Mouse (Mus musculus) embryonic facial prominence, embryonic 15.5 days (tissue): Measurements from ENCODE around the gene Hyal2. TPM values are rescaled to one million over a fixed set of nuclear protein-coding genes. Genes with fewer than 3 reads are reported as not detected.
"Not testable (repeated sequence)": the region's sequence is repeated elsewhere in the genome, so short reads cannot be mapped to it uniquely, and the experiment has no call there.

Source experiments
- ATAC-seq: fragments of 200-750 bp; cut with Nextera tagmentation; 2 replicates; pipeline ENCODE4 v1.8.0; 2017; ENCODE audit warnings: low read depth, moderate TSS enrichment; ENCODE audit not compliant: insufficient number of reproducible peaks, low FRiP score, low TSS enrichment
- H3K27ac ChIP-seq: fragments of 300-500 bp; sonication (generic); replicated peaks from 2 replicates; pipeline ENCODE4 v1.5.1; 2015; ENCODE audit warnings: mild to moderate bottlenecking, inconsistent platforms
- H3K27me3 ChIP-seq: fragments of 300-500 bp; sonication (generic); 2 replicates; pipeline ENCODE4 v1.6.1; 2015; ENCODE audit warnings: inconsistent platforms
- H3K36me3 ChIP-seq: fragments of 300-500 bp; sonication (generic); 2 replicates; pipeline ENCODE4 v1.6.1; 2015; ENCODE audit warnings: mild to moderate bottlenecking, inconsistent platforms
- H3K4me1 ChIP-seq: fragments of 300-500 bp; sonication (generic); 2 replicates; pipeline ENCODE4 v1.6.1; 2015; ENCODE audit warnings: inconsistent platforms
- H3K4me2 ChIP-seq: fragments of 300-500 bp; sonication (generic); replicated peaks from 2 replicates; pipeline ENCODE4 v1.6.1; 2015; ENCODE audit warnings: mild to moderate bottlenecking, inconsistent platforms
- H3K4me3 ChIP-seq: fragments of 300-500 bp; sonication (generic); replicated peaks from 2 replicates; pipeline ENCODE4 v1.5.1; 2015; ENCODE audit warnings: mild to moderate bottlenecking, inconsistent platforms
- H3K9ac ChIP-seq: fragments of 300-500 bp; sonication (generic); 2 replicates; pipeline ENCODE4 v1.6.1; 2015; ENCODE audit warnings: inconsistent platforms
- H3K9me3 ChIP-seq: fragments of 300-500 bp; sonication (generic); replicated peaks from 2 replicates; pipeline ENCODE4 v1.6.1; 2016; ENCODE audit warnings: inconsistent platforms
- WGBS: fragments of 180-500 bp; shearing (Covaris S2); methylation state at CpG from one replicate; pipeline ENCODE4 v1.1.7; 2015; 5-methylcytosine and 5-hydroxymethylcytosine counted together
- polyA plus RNA-seq: library from polyadenylated mRNA; unstranded; fragments of >200 nt; fragmentation: Nextera tagmentation; extraction: Ambion mirVana; gene quantifications from 2 replicates; pipeline ENCODE4 v1.2.1, GENCODE M21; 2015

Gene Hyal2
- polyA plus RNA-seq, 1 experiment from 2014 or later, result 98.4 TPM

DNA sequence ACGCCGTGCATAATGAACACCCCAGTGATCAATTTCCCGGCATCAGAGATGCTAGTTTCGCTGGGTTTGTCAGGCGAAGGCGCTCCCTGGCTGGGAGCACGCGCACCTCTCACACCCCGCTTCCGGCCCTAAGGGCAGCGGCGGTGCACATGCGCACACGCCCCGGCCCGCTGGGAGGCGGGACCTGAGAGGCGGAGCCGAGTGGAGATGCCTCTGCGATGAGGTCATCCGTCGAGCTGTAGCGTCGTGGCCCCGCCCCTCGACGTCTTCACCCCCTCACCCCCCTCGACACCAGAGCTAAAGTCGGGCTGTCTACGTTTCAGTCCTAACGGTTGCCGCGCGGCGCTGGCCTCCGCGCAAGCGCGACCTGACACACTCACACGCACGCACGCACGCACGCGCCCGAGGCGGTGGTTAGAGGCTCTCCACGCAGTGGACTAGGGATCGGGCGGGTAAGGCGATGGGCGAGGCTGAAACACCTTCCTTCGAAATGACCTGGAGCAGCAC lies 13.4 kb upstream of the Hyal2 start:
- WGBS, result under 1% methylated on average over 53 of the region's 53 CpGs
- Histone ChIP-seq H3K36me3 (peaks cover 26% of the 10 kb centered on the region), H3K27me3 (no peaks in the 10 kb centered on the region), H3K9ac (peak overlapping the region; percentile 71), H3K4me3 (peak overlapping the region; percentile 83), H3K4me1 (peaks cover 68% of the 10 kb centered on the region), H3K9me3 (no peaks in the 10 kb centered on the region), H3K4me2 (peak overlapping the region; percentile 92), H3K27ac (peak overlapping the region; percentile 97)
- ATAC-seq, result peak; percentile 92

DNA sequence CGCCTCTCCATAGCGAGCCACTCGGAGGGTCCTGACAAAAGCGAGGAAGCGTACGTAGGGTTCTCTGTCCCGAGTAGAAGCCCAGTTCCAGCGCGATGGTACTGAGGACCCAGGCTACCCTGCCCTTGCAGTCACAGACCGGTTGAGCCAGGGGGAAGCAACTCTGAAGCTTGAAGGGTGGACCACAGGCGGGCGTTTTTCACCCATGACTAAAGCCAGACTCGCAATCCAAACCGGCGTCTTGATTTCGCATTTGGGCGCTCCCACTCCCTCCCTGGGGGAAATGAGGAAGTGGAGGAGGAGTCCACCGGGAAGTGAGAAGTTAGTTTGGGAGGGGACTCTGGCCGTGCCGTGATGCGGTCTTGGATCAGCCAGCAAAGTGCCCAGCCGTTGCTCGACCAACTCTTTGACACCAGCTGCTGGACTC lies 12.7 kb upstream of the Hyal2 start:
- no peaks in the 10 kb centered on the region for H3K9me3 ChIP-seq
- H3K4me1 ChIP-seq, result peaks cover 64% of the 10 kb centered on the region
- ATAC-seq, result no peak; the same call in 1 of the 2 replicates
- peak overlapping the region; percentile 97 for H3K27ac ChIP-seq
- H3K4me3 ChIP-seq, result peak overlapping the region; percentile 83
- H3K27me3 ChIP-seq, result no peaks in the 10 kb centered on the region
- peak overlapping the region; percentile 71 for H3K9ac ChIP-seq
- peaks cover 32% of the 10 kb centered on the region for H3K36me3 ChIP-seq
- WGBS, result under 1% methylated on average over 23 of the region's 23 CpGs
- H3K4me2 ChIP-seq, result peak overlapping the region; percentile 92

DNA sequence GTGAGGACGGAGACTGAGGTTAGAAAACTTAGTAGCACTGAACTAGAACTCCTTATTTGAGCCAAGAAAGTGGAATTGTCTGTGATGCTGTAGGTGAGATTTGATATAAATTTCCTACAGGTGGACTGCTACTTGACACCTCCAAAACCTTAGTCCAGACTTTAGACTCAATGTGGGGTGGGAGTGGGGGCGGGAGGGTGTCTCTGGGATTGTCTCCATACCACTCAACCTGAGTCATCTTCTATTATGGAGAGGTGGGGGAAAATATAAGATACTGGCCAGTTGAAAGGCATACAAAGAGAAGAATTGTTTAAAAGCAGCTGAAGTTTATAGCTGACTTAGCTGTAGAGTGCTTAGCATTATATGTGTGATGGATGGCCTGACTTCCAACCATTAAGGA lies 12.0 kb upstream of the Hyal2 start:
- Histone ChIP-seq H3K36me3 (peaks cover 38% of the 10 kb centered on the region), H3K27ac (peak overlapping the region; percentile 97), H3K9ac (peak overlapping the region; percentile 71), H3K9me3 (no peaks in the 10 kb centered on the region), H3K4me2 (peak overlapping the region; percentile 92), H3K4me3 (peak overlapping the region; percentile 83), H3K4me1 (peaks cover 58% of the 10 kb centered on the region), H3K27me3 (no peaks in the 10 kb centered on the region)
- 28% methylated on average over 2 of the region's 2 CpGs for WGBS
- no peak for ATAC-seq

DNA sequence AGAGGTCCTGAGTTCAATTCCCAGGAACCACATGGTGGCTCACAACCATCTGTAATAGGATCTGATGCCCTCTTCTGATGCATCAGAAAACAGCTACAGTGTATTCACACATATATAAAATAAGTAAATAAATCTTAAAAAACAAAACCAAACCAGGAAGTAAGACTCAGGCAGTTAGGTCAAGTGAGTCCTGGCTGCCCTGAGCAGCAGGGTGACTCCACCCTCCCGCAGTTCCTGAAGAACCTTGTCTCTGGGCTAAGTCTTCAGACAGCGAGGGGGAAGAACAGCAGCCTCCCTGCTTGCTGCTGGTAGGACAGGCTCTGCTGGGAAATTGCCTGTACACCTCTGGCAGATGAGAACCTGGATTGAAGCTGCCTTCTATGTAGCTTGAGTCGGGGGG lies 11.4 kb upstream of the Hyal2 start:
- H3K4me3 ChIP-seq, result peak overlapping the region; percentile 83
- H3K4me1 ChIP-seq, result peaks cover 51% of the 10 kb centered on the region
- no peak for ATAC-seq
- H3K27me3 ChIP-seq, result no peaks in the 10 kb centered on the region
- 0 out of 2 replicates have a peak overlapping the region, but pooled peaks have one; percentile 5 for H3K27ac ChIP-seq
- 62% methylated on average over 3 of the region's 3 CpGs for WGBS
- no peaks in the 10 kb centered on the region for H3K9me3 ChIP-seq
- peaks cover 45% of the 10 kb centered on the region for H3K36me3 ChIP-seq
- peak overlapping the region; percentile 92 for H3K4me2 ChIP-seq
- 0 out of 2 replicates have a peak overlapping the region, but pooled peaks have one; percentile 71 for H3K9ac ChIP-seq

DNA sequence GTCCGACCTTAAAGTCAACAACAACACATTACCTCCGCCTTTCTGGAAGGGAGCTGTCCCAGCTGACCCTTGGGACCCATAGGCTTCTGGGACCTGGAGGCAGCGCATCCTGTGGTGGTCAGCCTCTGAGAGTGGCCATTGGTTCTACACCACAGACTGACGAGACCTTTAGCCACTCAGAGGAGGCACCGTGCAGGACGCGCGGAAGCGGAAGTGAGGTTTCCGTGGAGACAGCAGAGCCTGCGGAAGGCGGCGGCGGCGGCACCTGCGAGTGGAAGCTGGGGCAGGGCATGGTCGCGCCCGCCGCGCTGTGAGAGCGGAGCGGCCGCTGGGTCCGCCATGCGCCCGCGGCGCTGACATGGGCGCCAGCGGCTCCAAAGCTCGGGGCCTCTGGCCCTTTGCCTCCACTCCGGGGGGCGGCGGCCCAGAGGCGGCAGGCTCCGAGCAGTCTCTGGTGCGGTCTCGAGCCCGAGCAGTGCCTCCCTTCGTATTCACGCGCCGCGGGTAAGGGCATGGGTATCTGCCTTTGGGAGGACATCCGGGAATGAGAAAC lies 4.6 kb upstream of the Hyal2 start, which contains the start of gene Tusc2:
Gene Tusc2 (plus strand): TSS at position 227 of the 553 bp plus-strand sequence.
- Histone ChIP-seq H3K36me3 (peaks cover 55% of the 10 kb centered on the region), H3K27me3 (no peaks in the 10 kb centered on the region), H3K9ac (peak within 1 kb of the TSS; percentile 75), H3K4me3 (peak within 1 kb of the TSS; percentile 92), H3K4me1 (peaks cover 40% of the 10 kb centered on the region), H3K4me2 (peak within 1 kb of the TSS; percentile 82), H3K9me3 (no peaks in the 10 kb centered on the region), H3K27ac (peak within 1 kb of the TSS; percentile 79)
- ATAC-seq, result peak; percentile 91
- WGBS, result 1% methylated on average over 46 of the region's 46 CpGs

DNA sequence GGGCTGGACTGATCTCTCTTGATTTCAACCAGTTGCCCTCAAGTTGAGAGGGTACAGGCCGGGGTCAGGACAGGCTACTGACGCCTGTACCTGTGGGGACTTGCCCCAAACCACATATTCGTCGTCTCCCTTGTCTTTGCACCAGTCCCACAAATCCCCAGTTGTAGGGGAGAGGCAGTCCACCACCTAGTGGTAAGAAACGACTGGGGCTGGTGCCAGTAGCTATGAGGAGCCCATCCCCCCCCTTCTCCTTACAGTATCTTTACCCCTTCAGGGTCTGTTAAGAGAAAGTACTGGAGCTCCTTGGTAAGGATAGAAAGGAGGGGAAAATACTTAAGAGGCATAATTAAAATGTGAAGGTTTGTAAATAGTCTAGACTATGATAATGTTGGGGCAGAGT lies 2.2 kb upstream of the Hyal2 start:
- H3K27ac ChIP-seq, result peak overlapping the region; percentile 31; the same call in 1 of the 2 replicates
- not testable (repeated sequence) for H3K27me3 ChIP-seq, ATAC-seq, H3K9me3 ChIP-seq, H3K9ac ChIP-seq, H3K4me2 ChIP-seq, H3K4me3 ChIP-seq
- H3K4me1 ChIP-seq, result peaks cover 51% of the 10 kb centered on the region
- 35% methylated on average over 5 of the region's 5 CpGs for WGBS
- peaks cover 31% of the 10 kb centered on the region for H3K36me3 ChIP-seq

DNA sequence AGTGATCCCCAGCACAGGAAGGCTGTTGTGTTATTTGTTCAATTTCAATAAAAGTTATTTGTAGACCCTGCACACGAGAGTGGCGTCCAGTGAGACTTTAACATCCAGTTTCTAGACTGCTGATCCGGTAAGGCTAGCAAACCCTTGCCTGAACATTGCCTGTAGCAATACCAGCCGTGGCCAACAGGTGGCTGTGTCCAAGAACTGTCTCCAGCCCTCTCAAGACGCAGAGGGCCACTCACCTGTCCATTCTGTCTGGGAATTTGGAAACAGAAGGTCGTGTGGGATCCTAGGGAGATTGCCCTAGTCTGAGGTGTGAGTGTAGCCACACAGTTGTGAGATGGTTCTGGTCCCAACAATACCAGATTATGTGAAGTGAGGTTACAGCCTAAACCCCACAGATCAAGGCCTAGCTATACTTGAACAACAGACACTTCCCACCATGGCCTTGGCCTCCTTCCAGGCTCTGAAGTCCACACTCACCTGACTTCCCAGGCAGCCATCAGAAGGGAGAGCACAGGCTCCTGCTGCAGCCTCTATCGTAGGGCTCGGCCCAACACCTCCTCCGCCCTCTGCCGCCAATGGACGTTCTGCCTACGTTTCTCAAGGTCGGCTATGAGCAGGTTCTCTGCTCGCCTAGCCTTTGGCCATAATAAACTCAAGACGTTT lies 1.6 kb upstream of the Hyal2 start:
- no peak for ATAC-seq
- no peak overlapping the region; the same call in 1 of the 2 replicates for H3K4me2 ChIP-seq
- H3K9ac ChIP-seq, result no peak overlapping the region
- WGBS, result 55% methylated on average over 15 of the region's 15 CpGs
- peaks cover 31% of the 10 kb centered on the region for H3K36me3 ChIP-seq
- H3K27ac ChIP-seq, result peak overlapping the region; percentile 59; the same call in 1 of the 2 replicates
- no peak overlapping the region for H3K4me3 ChIP-seq
- H3K27me3 ChIP-seq, result no peaks in the 10 kb centered on the region
- H3K4me1 ChIP-seq, result peaks cover 57% of the 10 kb centered on the region
- H3K9me3 ChIP-seq, result no peaks in the 10 kb centered on the region

DNA sequence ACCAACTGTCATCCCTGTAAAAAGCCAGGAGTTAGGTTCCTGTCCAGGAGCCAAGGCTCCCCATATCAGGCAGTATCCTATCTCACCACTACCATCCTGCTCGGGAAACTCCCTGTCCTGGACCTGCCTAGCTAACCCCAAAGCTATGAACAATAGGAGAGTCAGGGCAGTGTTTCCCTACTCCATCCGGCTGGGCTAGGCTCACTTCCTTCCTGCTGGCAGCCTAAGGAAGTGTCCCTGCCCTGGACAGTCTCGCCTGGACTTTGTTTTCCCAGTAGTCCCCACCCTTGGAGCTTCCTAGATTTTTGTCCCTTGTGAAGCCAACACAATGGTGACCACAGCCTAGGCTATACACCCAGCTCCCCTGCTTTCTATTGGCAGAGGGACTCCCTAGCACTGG lies 890 bp upstream of the Hyal2 start:
- peaks cover 64% of the 10 kb centered on the region for H3K4me1 ChIP-seq

DNA sequence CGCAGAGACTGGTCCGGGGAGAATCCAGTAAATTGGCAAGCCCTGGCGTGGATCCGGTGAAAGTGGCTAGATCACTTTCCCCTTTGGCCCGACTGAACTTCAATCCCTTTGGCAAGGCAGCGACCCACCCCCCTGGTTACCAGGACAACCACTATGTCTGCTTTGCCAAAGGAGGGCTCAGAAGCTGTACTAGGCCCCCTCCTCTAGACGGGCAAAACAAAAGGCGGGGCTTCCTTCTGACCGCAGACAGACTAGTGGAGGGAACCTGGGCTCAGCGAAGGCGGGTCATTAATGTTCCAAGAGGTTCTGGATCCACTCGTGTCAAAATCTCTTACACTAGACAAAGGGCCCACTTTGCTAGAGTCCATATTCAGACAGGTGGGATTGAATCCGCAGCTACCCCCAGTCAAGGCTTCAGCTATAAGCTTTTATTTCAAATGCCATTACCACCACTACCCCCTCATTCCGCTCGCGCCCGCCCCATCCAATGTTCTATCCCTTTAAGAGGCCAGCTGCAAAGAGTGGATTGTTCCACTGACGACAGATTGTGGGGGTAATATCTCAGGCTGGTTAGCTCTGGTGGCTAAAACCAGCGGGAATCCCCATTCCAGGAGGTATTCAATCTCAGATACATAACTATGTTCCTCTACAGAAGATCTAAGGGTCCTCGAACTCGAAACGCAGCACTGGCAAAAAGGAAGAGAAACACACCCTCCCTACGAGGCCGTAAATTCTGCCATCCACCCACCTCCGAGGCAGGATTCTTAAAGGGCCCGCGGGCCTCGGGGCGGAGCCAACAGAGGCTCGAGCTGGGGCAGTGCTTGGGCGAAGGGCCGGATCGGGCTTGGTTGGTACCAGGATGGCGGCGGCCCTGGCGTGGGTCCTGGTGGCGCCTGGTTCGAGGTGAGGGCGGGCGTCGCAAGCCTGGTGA lies 851 bp downstream of the Hyal2 start:
- WGBS, result under 1% methylated on average over 41 of the region's 41 CpGs

More for the DNA sequence above, 890 bp upstream of the Hyal2 start:
- ATAC-seq, result no peak
- peak overlapping the region; percentile 61; the same call in 1 of the 2 replicates for H3K4me2 ChIP-seq
- no peak overlapping the region for H3K4me3 ChIP-seq
- H3K27ac ChIP-seq, result 0 out of 2 replicates have a peak overlapping the region, but pooled peaks have one; percentile 59
- 65% methylated on average over 3 of the region's 3 CpGs for WGBS
- peaks cover 31% of the 10 kb centered on the region for H3K36me3 ChIP-seq
- no peaks in the 10 kb centered on the region for H3K9me3 ChIP-seq
- H3K9ac ChIP-seq, result no peak overlapping the region
- H3K27me3 ChIP-seq, result no peaks in the 10 kb centered on the region

DNA sequence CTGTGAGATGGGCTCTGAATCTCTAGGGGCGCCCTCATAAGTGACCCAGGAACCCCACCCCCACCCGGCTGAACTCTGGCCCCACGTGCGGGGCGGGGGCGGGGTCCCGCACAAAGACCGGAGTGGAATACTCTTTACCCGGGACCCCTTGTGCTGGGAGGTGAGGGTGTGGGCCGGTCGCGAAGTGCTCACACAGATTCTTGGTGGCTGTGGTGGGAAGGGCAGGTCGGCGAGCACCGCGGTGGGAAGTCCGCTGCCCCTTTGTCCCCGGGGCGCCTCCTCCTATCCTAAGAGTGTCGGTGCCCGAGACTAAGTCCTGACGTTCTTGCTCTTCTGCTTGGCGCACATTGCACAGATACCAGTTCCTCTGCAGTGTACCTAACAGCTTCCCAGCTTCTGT lies 1.5 kb downstream of the Hyal2 start:
- Histone ChIP-seq H3K4me1 (peaks cover 54% of the 10 kb centered on the region), H3K4me3 (peak overlapping the region; percentile 88), H3K27ac (peak overlapping the region; percentile 92), H3K4me2 (peak overlapping the region; percentile 61), H3K9ac (peak overlapping the region; percentile 70), H3K36me3 (peaks cover 46% of the 10 kb centered on the region), H3K9me3 (no peaks in the 10 kb centered on the region), H3K27me3 (no peaks in the 10 kb centered on the region)
- ATAC-seq, result peak; percentile 3; the same call in 1 of the 2 replicates
- WGBS, result under 1% methylated on average over 23 of the region's 23 CpGs

More for the DNA sequence above, 851 bp downstream of the Hyal2 start:
- Histone ChIP-seq H3K27ac (peak overlapping the region; percentile 92), H3K4me1 (peaks cover 60% of the 10 kb centered on the region), H3K4me3 (peak overlapping the region; percentile 88), H3K9me3 (no peaks in the 10 kb centered on the region), H3K9ac (peak overlapping the region; percentile 70), H3K36me3 (peaks cover 42% of the 10 kb centered on the region), H3K4me2 (peak overlapping the region; percentile 61), H3K27me3 (no peaks in the 10 kb centered on the region)
- peak; percentile 86 for ATAC-seq
